Mouse (Mus musculus): Measurements from ENCODE around the gene Tmem168. TPM values are rescaled to one million over a fixed set of nuclear protein-coding genes. Genes with fewer than 3 reads are reported as not detected.

Tmem168 gene
- polyA plus RNA-seq, 1 experiment from 2014 or later: 24.6 TPM

GRCm38 (mm10) chr6:13565734-13566133 is 42.2 kb downstream of the Tmem168 start:
- Histone ChIP-seq H3K36me3 (no peaks in the 10 kb centered on the region), H3K4me1 (replicated peaks) (no peaks in the 10 kb centered on the region), H3K27me3 (no peaks in the 10 kb centered on the region), H3K4me2 (replicated peaks) (no peak overlapping the region), H3K9me3 (no peaks in the 10 kb centered on the region), H3K9ac (replicated peaks) (no peak overlapping the region), H3K27ac (no peak overlapping the region), H3K4me3 (replicated peaks) (no peak overlapping the region)
- ATAC-seq: no peak
- 87% methylated on average over 1 of the region's 1 CpGs for WGBS

- Histone ChIP-seq H3K9me3 (no peaks in the 10 kb centered on the region), H3K27me3 (no peaks in the 10 kb centered on the region), H3K4me3 (replicated peaks) (no peak overlapping the region), H3K27ac (no peak overlapping the region), H3K9ac (replicated peaks) (no peak overlapping the region), H3K4me2 (replicated peaks) (no peak overlapping the region), H3K36me3 (no peaks in the 10 kb centered on the region), H3K4me1 (replicated peaks) (no peaks in the 10 kb centered on the region)
- WGBS: 91% methylated on average over 2 of the region's 2 CpGs
- no peak for ATAC-seq
Observed at GRCm38 (mm10) chr6:13555266-13555665, 52.6 kb downstream of the Tmem168 start.

GRCm38 (mm10) chr6:13541761-13542160 is 66.1 kb downstream of the Tmem168 start:
- H3K36me3 ChIP-seq: no peaks in the 10 kb centered on the region
- no peak for ATAC-seq
- H3K4me2 ChIP-seq (replicated peaks): no peak overlapping the region
- no peak overlapping the region for H3K27ac ChIP-seq
- no peaks in the 10 kb centered on the region for H3K4me1 ChIP-seq (replicated peaks)
- H3K27me3 ChIP-seq: no peaks in the 10 kb centered on the region
- WGBS: 80% methylated on average over 3 of the region's 3 CpGs
- H3K9ac ChIP-seq (replicated peaks): no peak overlapping the region
- no peaks in the 10 kb centered on the region for H3K9me3 ChIP-seq
- no peak overlapping the region for H3K4me3 ChIP-seq (replicated peaks)

- WGBS: 63% methylated on average over 7 of the region's 7 CpGs
- Histone ChIP-seq H3K36me3 (no peaks in the 10 kb centered on the region), H3K4me1 (replicated peaks) (no peaks in the 10 kb centered on the region), H3K4me3 (replicated peaks) (no peak overlapping the region), H3K27me3 (no peaks in the 10 kb centered on the region), H3K9me3 (no peaks in the 10 kb centered on the region), H3K4me2 (replicated peaks) (no peak overlapping the region), H3K27ac (no peak overlapping the region), H3K9ac (replicated peaks) (no peak overlapping the region)
- peak; percentile 37; the same call in 1 of the 2 replicates for ATAC-seq
Observed at GRCm38 (mm10) chr6:13537275-13537964, 70.5 kb downstream of the Tmem168 start.

Other genes starting within 250 kb of the Tmem168 start
- gene Bmt2, start 69.9 kb upstream of the Tmem168 start, polyA plus RNA-seq (2015; fragmentation: Nextera tagmentation; extraction: Ambion mirVana): 20.9 and 23.1 TPM in 2 replicates
- gene Gpr85, start 231.8 kb upstream of the Tmem168 start, polyA plus RNA-seq (2015; fragmentation: Nextera tagmentation; extraction: Ambion mirVana): 79.9 and 87.6 TPM in 2 replicates

All from midbrain, embryonic 13.5 days (tissue).